Mouse (Mus musculus): Measurements from ENCODE around the gene Plscr4. TPM values are rescaled to one million over a fixed set of nuclear protein-coding genes. Genes with fewer than 3 reads are reported as not detected.

Gene Plscr4
- total and polyA plus RNA-seq, 2 experiments from 2014 or later, result 9.0 to 11.4 TPM

- TF ChIP-seq CTCF (IDR thresholded peaks at IDR 0.05; ENCODE audit: low read depth), result no peak
- TF ChIP-seq EP300 (IDR thresholded peaks at IDR 0.05; ENCODE audit: low read depth), result no peak
- Histone ChIP-seq H3K4me3 (ENCODE audit: low read depth, low read length) (no peak overlapping the region), H3K27ac (ENCODE audit: low read depth) (no peak overlapping the region), H3K36me3 (replicated peaks; ENCODE audit: control insufficient read depth, insufficient read depth, low read length) (no peaks in the 10 kb centered on the region), H3K9me3 (replicated peaks; ENCODE audit: control insufficient read depth, low read length) (no peaks in the 10 kb centered on the region), H3K4me2 (ENCODE audit: low read depth, low read length) (no peak overlapping the region), H3K4me1 (ENCODE audit: control insufficient read depth, insufficient read depth) (no peaks in the 10 kb centered on the region), H3K9ac (replicated peaks; ENCODE audit: low read depth, low read length) (no peak overlapping the region), H3K27me3 (ENCODE audit: control insufficient read depth, insufficient read depth, low read length) (no peaks in the 10 kb centered on the region)
- 43% methylated on average over 1 of the region's 1 CpGs for WGBS
- no peak for DNase-seq (ENCODE audit: low spot score)
- ATAC-seq (ENCODE audit: insufficient read depth, low read depth), result no peak
Observed at GRCm38 (mm10) chr9:92504889-92505288, 47.7 kb downstream of the Plscr4 start.

- DNase-seq (ENCODE audit: low spot score) (no peak), ATAC-seq (ENCODE audit: insufficient read depth, low read depth) (no peak)
- Histone ChIP-seq H3K27me3 (ENCODE audit: control insufficient read depth, insufficient read depth, low read length) (no peaks in the 10 kb centered on the region), H3K9me3 (replicated peaks; ENCODE audit: control insufficient read depth, low read length) (no peaks in the 10 kb centered on the region), H3K4me3 (ENCODE audit: low read depth, low read length) (no peak overlapping the region), H3K9ac (replicated peaks; ENCODE audit: low read depth, low read length) (no peak overlapping the region), H3K36me3 (replicated peaks; ENCODE audit: control insufficient read depth, insufficient read depth, low read length) (no peaks in the 10 kb centered on the region), H3K27ac (ENCODE audit: low read depth) (no peak overlapping the region), H3K4me2 (ENCODE audit: low read depth, low read length) (no peak overlapping the region), H3K4me1 (ENCODE audit: control insufficient read depth, insufficient read depth) (no peaks in the 10 kb centered on the region)
- TF ChIP-seq EP300 (IDR thresholded peaks at IDR 0.05; ENCODE audit: low read depth) (no peak), CTCF (IDR thresholded peaks at IDR 0.05; ENCODE audit: low read depth) (no peak)
Observed at GRCm38 (mm10) chr9:92511696-92512095, 54.5 kb downstream of the Plscr4 start.

- Histone ChIP-seq H3K9ac (replicated peaks; ENCODE audit: low read depth, low read length) (no peak overlapping the region), H3K27ac (ENCODE audit: low read depth) (no peak overlapping the region), H3K27me3 (ENCODE audit: control insufficient read depth, insufficient read depth, low read length) (no peaks in the 10 kb centered on the region), H3K36me3 (replicated peaks; ENCODE audit: control insufficient read depth, insufficient read depth, low read length) (no peaks in the 10 kb centered on the region), H3K4me3 (ENCODE audit: low read depth, low read length) (no peak overlapping the region), H3K9me3 (replicated peaks; ENCODE audit: control insufficient read depth, low read length) (peaks cover 5% of the 10 kb centered on the region), H3K4me2 (ENCODE audit: low read depth, low read length) (no peak overlapping the region), H3K4me1 (ENCODE audit: control insufficient read depth, insufficient read depth) (no peaks in the 10 kb centered on the region)
- ATAC-seq (ENCODE audit: insufficient read depth, low read depth) (no peak), DNase-seq (ENCODE audit: low spot score) (no peak)
- TF ChIP-seq EP300 (IDR thresholded peaks at IDR 0.05; ENCODE audit: low read depth) (no peak), CTCF (IDR thresholded peaks at IDR 0.05; ENCODE audit: low read depth) (no peak)
- WGBS, result 89% methylated on average over 12 of the region's 12 CpGs
Observed at GRCm38 (mm10) chr9:92517036-92517435, 59.9 kb downstream of the Plscr4 start.

GRCm38 (mm10) chr9:92520751-92521150 lies 63.6 kb downstream of the Plscr4 start:
- WGBS, result 81% methylated on average over 10 of the region's 10 CpGs
- no peak overlapping the region for H3K4me3 ChIP-seq (ENCODE audit: low read depth, low read length)
- no peak overlapping the region for H3K27ac ChIP-seq (ENCODE audit: low read depth)
- DNase-seq (ENCODE audit: low spot score) (no peak), ATAC-seq (ENCODE audit: insufficient read depth, low read depth) (no peak)
- H3K27me3 ChIP-seq (ENCODE audit: control insufficient read depth, insufficient read depth, low read length), result no peaks in the 10 kb centered on the region
- H3K4me1 ChIP-seq (ENCODE audit: control insufficient read depth, insufficient read depth), result no peaks in the 10 kb centered on the region
- H3K9me3 ChIP-seq (replicated peaks; ENCODE audit: control insufficient read depth, low read length), result peaks cover 5% of the 10 kb centered on the region
- no peak overlapping the region for H3K9ac ChIP-seq (replicated peaks; ENCODE audit: low read depth, low read length)
- TF ChIP-seq CTCF (IDR thresholded peaks at IDR 0.05; ENCODE audit: low read depth) (no peak), EP300 (IDR thresholded peaks at IDR 0.05; ENCODE audit: low read depth) (no peak)
- H3K36me3 ChIP-seq (replicated peaks; ENCODE audit: control insufficient read depth, insufficient read depth, low read length), result no peaks in the 10 kb centered on the region
- H3K4me2 ChIP-seq (ENCODE audit: low read depth, low read length), result no peak overlapping the region

- Histone ChIP-seq H3K9ac (replicated peaks; ENCODE audit: low read depth, low read length) (no peak overlapping the region), H3K4me3 (ENCODE audit: low read depth, low read length) (no peak overlapping the region), H3K4me2 (ENCODE audit: low read depth, low read length) (no peak overlapping the region), H3K36me3 (replicated peaks; ENCODE audit: control insufficient read depth, insufficient read depth, low read length) (no peaks in the 10 kb centered on the region), H3K9me3 (replicated peaks; ENCODE audit: control insufficient read depth, low read length) (no peaks in the 10 kb centered on the region), H3K27me3 (ENCODE audit: control insufficient read depth, insufficient read depth, low read length) (no peaks in the 10 kb centered on the region), H3K27ac (ENCODE audit: low read depth) (no peak overlapping the region), H3K4me1 (ENCODE audit: control insufficient read depth, insufficient read depth) (no peaks in the 10 kb centered on the region)
- 67% methylated on average over 4 of the region's 4 CpGs for WGBS
- no peak for ATAC-seq (ENCODE audit: insufficient read depth, low read depth)
- TF ChIP-seq CTCF (IDR thresholded peaks at IDR 0.05; ENCODE audit: low read depth) (no peak), EP300 (IDR thresholded peaks at IDR 0.05; ENCODE audit: low read depth) (no peak)
- no peak for DNase-seq (ENCODE audit: low spot score)
Observed at GRCm38 (mm10) chr9:92524506-92524905, 67.3 kb downstream of the Plscr4 start.

- Histone ChIP-seq H3K27ac (ENCODE audit: low read depth) (no peak overlapping the region), H3K4me1 (ENCODE audit: control insufficient read depth, insufficient read depth) (no peaks in the 10 kb centered on the region), H3K4me2 (ENCODE audit: low read depth, low read length) (no peak overlapping the region), H3K9me3 (replicated peaks; ENCODE audit: control insufficient read depth, low read length) (no peaks in the 10 kb centered on the region), H3K4me3 (ENCODE audit: low read depth, low read length) (no peak overlapping the region), H3K36me3 (replicated peaks; ENCODE audit: control insufficient read depth, insufficient read depth, low read length) (no peaks in the 10 kb centered on the region), H3K9ac (replicated peaks; ENCODE audit: low read depth, low read length) (no peak overlapping the region), H3K27me3 (ENCODE audit: control insufficient read depth, insufficient read depth, low read length) (no peaks in the 10 kb centered on the region)
- 62% methylated on average over 3 of the region's 3 CpGs for WGBS
- TF ChIP-seq EP300 (IDR thresholded peaks at IDR 0.05; ENCODE audit: low read depth) (no peak), CTCF (IDR thresholded peaks at IDR 0.05; ENCODE audit: low read depth) (no peak)
- ATAC-seq (ENCODE audit: insufficient read depth, low read depth), result no peak
- no peak for DNase-seq (ENCODE audit: low spot score)
Observed at GRCm38 (mm10) chr9:92530055-92530454, 72.9 kb downstream of the Plscr4 start.
